Mouse (Mus musculus): ENCODE data around the gene Mapkap1.

Gene Mapkap1

GRCm38 (mm10) chr2:34592361-34592960 lies 185.9 kb downstream of the Mapkap1 start:
- no peak for DNase-seq

- no peak for DNase-seq
These were observed 187.4 kb downstream of the Mapkap1 start for GRCm38 (mm10) chr2:34594001-34594400.

- DNase-seq = no peak
These were observed 193.2 kb downstream of the Mapkap1 start for GRCm38 (mm10) chr2:34599606-34600255.

- no peak for DNase-seq
These were observed 194.2 kb downstream of the Mapkap1 start for GRCm38 (mm10) chr2:34600734-34601133.

- no peak for DNase-seq
These were observed 195.6 kb downstream of the Mapkap1 start for GRCm38 (mm10) chr2:34602111-34602541.

GRCm38 (mm10) chr2:34602896-34603295 lies 196.3 kb downstream of the Mapkap1 start:
- no peak for DNase-seq

GRCm38 (mm10) chr2:34603653-34604214 lies 197.2 kb downstream of the Mapkap1 start:
- no peak for DNase-seq

- DNase-seq = no peak
These were observed 198.5 kb downstream of the Mapkap1 start for GRCm38 (mm10) chr2:34605040-34605439.

- no peak for DNase-seq
These were observed 202.3 kb downstream of the Mapkap1 start for GRCm38 (mm10) chr2:34608917-34609316.

- DNase-seq = no peak
These were observed 202.9 kb downstream of the Mapkap1 start for GRCm38 (mm10) chr2:34609516-34609915.

GRCm38 (mm10) chr2:34620778-34621415 lies 214.3 kb downstream of the Mapkap1 start:
- no peak for DNase-seq

- no peak for DNase-seq
These were observed 214.9 kb downstream of the Mapkap1 start for GRCm38 (mm10) chr2:34621485-34621884.

- no peak for DNase-seq
These were observed 215.9 kb downstream of the Mapkap1 start for GRCm38 (mm10) chr2:34622518-34622917.

- DNase-seq = no peak
These were observed 216.6 kb downstream of the Mapkap1 start for GRCm38 (mm10) chr2:34623181-34623580.

- no peak for DNase-seq
These were observed 217.5 kb downstream of the Mapkap1 start for GRCm38 (mm10) chr2:34624076-34624475.

- no peak for DNase-seq
These were observed 221.0 kb downstream of the Mapkap1 start for GRCm38 (mm10) chr2:34627328-34628226.

- DNase-seq = no peak
These were observed 222.5 kb downstream of the Mapkap1 start for GRCm38 (mm10) chr2:34628903-34629540.

- no peak for DNase-seq
These were observed 223.2 kb downstream of the Mapkap1 start for GRCm38 (mm10) chr2:34629758-34630157.

GRCm38 (mm10) chr2:34630445-34630844 lies 223.9 kb downstream of the Mapkap1 start:
- no peak for DNase-seq

- DNase-seq = no peak
These were observed 225.5 kb downstream of the Mapkap1 start for GRCm38 (mm10) chr2:34632051-34632450.

GRCm38 (mm10) chr2:34635249-34636165 lies 228.9 kb downstream of the Mapkap1 start:
- no peak for DNase-seq
